Mouse (Mus musculus): ENCODE results near the gene Rnf41. TPM values are rescaled to one million over a fixed set of nuclear protein-coding genes. Genes with fewer than 3 reads are reported as not detected.

Gene Rnf41
- polyA plus RNA-seq, 1 experiment from 2014 or later = 80.3 TPM

- H3K36me3 ChIP-seq (ENCODE audit: control insufficient read depth, insufficient read depth, low read length) = peaks cover 70% of the 10 kb centered on the region
- no peak for ATAC-seq (ENCODE audit: low FRiP score, low TSS enrichment)
- peaks cover 21% of the 10 kb centered on the region for H3K4me1 ChIP-seq (ENCODE audit: control insufficient read depth, insufficient read depth, low read length)
- no peak overlapping the region for H3K4me3 ChIP-seq (replicated peaks; ENCODE audit: low read depth, low read length)
- H3K9me3 ChIP-seq (ENCODE audit: control insufficient read depth, low read length) = no peaks in the 10 kb centered on the region
- no peak for DNase-seq
- 60% methylated on average over 4 of the region's 4 CpGs for WGBS
- H3K27ac ChIP-seq (replicated peaks; ENCODE audit: low read depth, low read length) = no peak overlapping the region
- no peak overlapping the region for H3K9ac ChIP-seq (replicated peaks; ENCODE audit: low read length)
- no peak overlapping the region for H3K4me2 ChIP-seq (ENCODE audit: low read length)
- H3K27me3 ChIP-seq (ENCODE audit: control insufficient read depth, insufficient read depth, low read length) = no peaks in the 10 kb centered on the region
These were observed 78.3 kb downstream of the Rnf41 start for GRCm38 (mm10) chr10:128489785-128490184.

- no peak overlapping the region for H3K4me2 ChIP-seq (ENCODE audit: low read length)
- DNase-seq (no peak), ATAC-seq (ENCODE audit: low FRiP score, low TSS enrichment) (no peak)
- WGBS = 77% methylated on average over 5 of the region's 5 CpGs
- H3K36me3 ChIP-seq (ENCODE audit: control insufficient read depth, insufficient read depth, low read length) = peaks cover 67% of the 10 kb centered on the region
- no peaks in the 10 kb centered on the region for H3K27me3 ChIP-seq (ENCODE audit: control insufficient read depth, insufficient read depth, low read length)
- no peaks in the 10 kb centered on the region for H3K9me3 ChIP-seq (ENCODE audit: control insufficient read depth, low read length)
- no peak overlapping the region for H3K27ac ChIP-seq (replicated peaks; ENCODE audit: low read depth, low read length)
- H3K4me1 ChIP-seq (ENCODE audit: control insufficient read depth, insufficient read depth, low read length) = peaks cover 24% of the 10 kb centered on the region
- no peak overlapping the region for H3K4me3 ChIP-seq (replicated peaks; ENCODE audit: low read depth, low read length)
- no peak overlapping the region for H3K9ac ChIP-seq (replicated peaks; ENCODE audit: low read length)
These were observed 78.8 kb downstream of the Rnf41 start for GRCm38 (mm10) chr10:128490232-128490631.

- WGBS = 64% methylated on average over 5 of the region's 5 CpGs
- H3K27ac ChIP-seq (replicated peaks; ENCODE audit: low read depth, low read length) = no peak overlapping the region
- no peaks in the 10 kb centered on the region for H3K9me3 ChIP-seq (ENCODE audit: control insufficient read depth, low read length)
- ATAC-seq (ENCODE audit: low FRiP score, low TSS enrichment) (no peak), DNase-seq (no peak)
- no peak overlapping the region for H3K4me2 ChIP-seq (ENCODE audit: low read length)
- peaks cover 60% of the 10 kb centered on the region for H3K36me3 ChIP-seq (ENCODE audit: control insufficient read depth, insufficient read depth, low read length)
- H3K4me1 ChIP-seq (ENCODE audit: control insufficient read depth, insufficient read depth, low read length) = peaks cover 24% of the 10 kb centered on the region
- 0 out of 2 replicates have a peak overlapping the region, but pooled peaks have one; percentile 81 for H3K4me3 ChIP-seq (replicated peaks; ENCODE audit: low read depth, low read length)
- no peak overlapping the region; the same call in 1 of the 2 replicates for H3K9ac ChIP-seq (replicated peaks; ENCODE audit: low read length)
- no peaks in the 10 kb centered on the region for H3K27me3 ChIP-seq (ENCODE audit: control insufficient read depth, insufficient read depth, low read length)
These were observed 79.5 kb downstream of the Rnf41 start for GRCm38 (mm10) chr10:128490912-128491311.

Small RNAs within 50 kb of the gene (microRNA-seq; reads per million reads assigned to microRNA genes)
- gene Gm25361 = not detected
- gene Gm26308 = not detected
- gene Mir6914 = 0.44 reads per million
- gene Mir6915 = 1.3 reads per million
- gene Mir8105 = 0.59 reads per million

Other genes starting within 250 kb of the Rnf41 start
- 5.0 and 7.1 TPM in 2 replicates for gene Rbms2, start 231.4 kb upstream of the Rnf41 start, polyA plus RNA-seq (2014; fragmentation: Nextera tagmentation; extraction: Ambion mirVana)
- gene Gls2, start 217.2 kb upstream of the Rnf41 start, polyA plus RNA-seq (2014; fragmentation: Nextera tagmentation; extraction: Ambion mirVana) = 0.70 and 1.3 TPM in 2 replicates
- gene Spryd4, start 199.8 kb upstream of the Rnf41 start, polyA plus RNA-seq (2014; fragmentation: Nextera tagmentation; extraction: Ambion mirVana) = 15.1 and 16.8 TPM in 2 replicates
- gene Mip, start 185.8 kb upstream of the Rnf41 start, polyA plus RNA-seq (2014; fragmentation: Nextera tagmentation; extraction: Ambion mirVana) = 0.12 and 0.17 TPM in 2 replicates
- 13.5 and 19.5 TPM in 2 replicates for gene Timeless, start 179.6 kb upstream of the Rnf41 start, polyA plus RNA-seq (2014; fragmentation: Nextera tagmentation; extraction: Ambion mirVana)
- not detected in 2 replicates for gene Apon, start 157.6 kb upstream of the Rnf41 start, polyA plus RNA-seq (2014; fragmentation: Nextera tagmentation; extraction: Ambion mirVana)
- not detected in 2 replicates for gene Apof, start 143.0 kb upstream of the Rnf41 start, polyA plus RNA-seq (2014; fragmentation: Nextera tagmentation; extraction: Ambion mirVana)
- 12.2 and 23.0 TPM in 2 replicates for gene Stat2, start 141.1 kb upstream of the Rnf41 start, polyA plus RNA-seq (2014; fragmentation: Nextera tagmentation; extraction: Ambion mirVana)
- 0.22 TPM in 1 of 2 replicates, not detected in the other for gene Il23a, start 112.9 kb upstream of the Rnf41 start, polyA plus RNA-seq (2014; fragmentation: Nextera tagmentation; extraction: Ambion mirVana)
- 18.5 and 23.0 TPM in 2 replicates for gene Pan2, start 108.3 kb upstream of the Rnf41 start, polyA plus RNA-seq (2014; fragmentation: Nextera tagmentation; extraction: Ambion mirVana)
- gene Cnpy2, start 89.2 kb upstream of the Rnf41 start, polyA plus RNA-seq (2014; fragmentation: Nextera tagmentation; extraction: Ambion mirVana) = 193 and 194 TPM in 2 replicates
- gene Cs, start 73.9 kb upstream of the Rnf41 start, polyA plus RNA-seq (2014; fragmentation: Nextera tagmentation; extraction: Ambion mirVana) = 221 and 247 TPM in 2 replicates
- gene Coq10a, start 42.7 kb upstream of the Rnf41 start, polyA plus RNA-seq (2014; fragmentation: Nextera tagmentation; extraction: Ambion mirVana) = 50.5 and 53.0 TPM in 2 replicates
- gene Ankrd52, start 34.5 kb upstream of the Rnf41 start, polyA plus RNA-seq (2014; fragmentation: Nextera tagmentation; extraction: Ambion mirVana) = 13.3 and 14.1 TPM in 2 replicates
- gene Slc39a5, start 10.4 kb upstream of the Rnf41 start, polyA plus RNA-seq (2014; fragmentation: Nextera tagmentation; extraction: Ambion mirVana) = not detected in 2 replicates
- gene Nabp2, start 165 bp upstream of the Rnf41 start, polyA plus RNA-seq (2014; fragmentation: Nextera tagmentation; extraction: Ambion mirVana) = 142 and 144 TPM in 2 replicates
- 172 and 229 TPM in 2 replicates for gene Smarcc2, start 47.6 kb downstream of the Rnf41 start, polyA plus RNA-seq (2014; fragmentation: Nextera tagmentation; extraction: Ambion mirVana)
- gene Myl6, start 82.5 kb downstream of the Rnf41 start, polyA plus RNA-seq (2014; fragmentation: Nextera tagmentation; extraction: Ambion mirVana) = 750 and 787 TPM in 2 replicates
- 5.3 and 6.8 TPM in 2 replicates for gene Myl6b, start 87.0 kb downstream of the Rnf41 start, polyA plus RNA-seq (2014; fragmentation: Nextera tagmentation; extraction: Ambion mirVana)
- 6.0 and 10.9 TPM in 2 replicates for gene Esyt1, start 114.2 kb downstream of the Rnf41 start, polyA plus RNA-seq (2014; fragmentation: Nextera tagmentation; extraction: Ambion mirVana)
- 17.6 and 19.6 TPM in 2 replicates for gene Zc3h10, start 136.1 kb downstream of the Rnf41 start, polyA plus RNA-seq (2014; fragmentation: Nextera tagmentation; extraction: Ambion mirVana)
- gene Rpl41, start 137.6 kb downstream of the Rnf41 start, polyA plus RNA-seq (2014; fragmentation: Nextera tagmentation; extraction: Ambion mirVana) = 2,375 and 2,760 TPM in 2 replicates
- 122 and 142 TPM in 2 replicates for gene Pa2g4, start 154.3 kb downstream of the Rnf41 start, polyA plus RNA-seq (2014; fragmentation: Nextera tagmentation; extraction: Ambion mirVana)
- 0.26 and 0.47 TPM in 2 replicates for gene Erbb3, start 178.0 kb downstream of the Rnf41 start, polyA plus RNA-seq (2014; fragmentation: Nextera tagmentation; extraction: Ambion mirVana)
- 529 and 586 TPM in 2 replicates for gene Rps26, start 215.1 kb downstream of the Rnf41 start, polyA plus RNA-seq (2014; fragmentation: Nextera tagmentation; extraction: Ambion mirVana)
- 21.2 and 23.6 TPM in 2 replicates for gene Ikzf4, start 234.3 kb downstream of the Rnf41 start, polyA plus RNA-seq (2014; fragmentation: Nextera tagmentation; extraction: Ambion mirVana)

Measured in midbrain, embryonic 14.5 days (tissue).